Mouse (Mus musculus) bone marrow macrophage, adult 2 months (primary cell): ENCODE results near the gene Dnah17.

Experiments
- CTCF ChIP-seq: IDR thresholded peaks from 2 replicates; pipeline ENCODE4 v1.5.1; 2012; ENCODE audit warnings: low read depth, mild to moderate bottlenecking, low read length, moderate library complexity
- POLR2A ChIP-seq: IDR thresholded peaks from 2 replicates; pipeline ENCODE4 v1.6.1; 2012; ENCODE audit warnings: mild to moderate bottlenecking, low read depth, low read length, borderline replicate concordance

- no peak for TF ChIP-seq POLR2A
- TF ChIP-seq CTCF = no peak
Observed at GRCm38 (mm10) chr11:118158753-118159152, 28.3 kb upstream of the Dnah17 start.
